Mouse (Mus musculus): ENCODE measurements around the gene Plac9a. TPM values are rescaled to one million over a fixed set of nuclear protein-coding genes. Genes with fewer than 3 reads are reported as not detected.

The Plac9a gene
- polyA plus RNA-seq, 1 experiment from 2014 or later, result 0.70 TPM

- H3K9me3 ChIP-seq (replicated peaks), result no peaks in the 10 kb centered on the region
- H3K4me1 ChIP-seq (replicated peaks), result peaks cover 20% of the 10 kb centered on the region
- DNase-seq (no peak), ATAC-seq (ENCODE audit: low read depth) (no peak)
- H3K27ac ChIP-seq, result no peak overlapping the region
- no peaks in the 10 kb centered on the region for H3K36me3 ChIP-seq
- no peak overlapping the region for H3K4me2 ChIP-seq
- H3K27me3 ChIP-seq, result 0 out of 2 replicates have a peak, but pooled peaks cover 3% of the 10 kb centered on the region
- 43% methylated on average over 9 of the region's 9 CpGs for WGBS (ENCODE audit: insufficient replicate concordance)
- no peak overlapping the region for H3K9ac ChIP-seq
- H3K4me3 ChIP-seq (replicated peaks), result no peak overlapping the region
Observed at GRCm38 (mm10) chr14:25847660-25848059, 55.2 kb downstream of the Plac9a start.

- no peaks in the 10 kb centered on the region for H3K36me3 ChIP-seq
- 69% methylated on average over 8 of the region's 8 CpGs for WGBS (ENCODE audit: insufficient replicate concordance)
- no peak overlapping the region for H3K4me3 ChIP-seq (replicated peaks)
- H3K27ac ChIP-seq, result no peak overlapping the region
- ATAC-seq (ENCODE audit: low read depth) (no peak), DNase-seq (no peak)
- H3K9ac ChIP-seq, result no peak overlapping the region
- H3K9me3 ChIP-seq (replicated peaks), result no peaks in the 10 kb centered on the region
- 0 out of 2 replicates have a peak, but pooled peaks cover 6% of the 10 kb centered on the region for H3K27me3 ChIP-seq
- peaks cover 31% of the 10 kb centered on the region for H3K4me1 ChIP-seq (replicated peaks)
- no peak overlapping the region for H3K4me2 ChIP-seq
Observed at GRCm38 (mm10) chr14:25846516-25846915, 56.4 kb downstream of the Plac9a start.

DNA sequence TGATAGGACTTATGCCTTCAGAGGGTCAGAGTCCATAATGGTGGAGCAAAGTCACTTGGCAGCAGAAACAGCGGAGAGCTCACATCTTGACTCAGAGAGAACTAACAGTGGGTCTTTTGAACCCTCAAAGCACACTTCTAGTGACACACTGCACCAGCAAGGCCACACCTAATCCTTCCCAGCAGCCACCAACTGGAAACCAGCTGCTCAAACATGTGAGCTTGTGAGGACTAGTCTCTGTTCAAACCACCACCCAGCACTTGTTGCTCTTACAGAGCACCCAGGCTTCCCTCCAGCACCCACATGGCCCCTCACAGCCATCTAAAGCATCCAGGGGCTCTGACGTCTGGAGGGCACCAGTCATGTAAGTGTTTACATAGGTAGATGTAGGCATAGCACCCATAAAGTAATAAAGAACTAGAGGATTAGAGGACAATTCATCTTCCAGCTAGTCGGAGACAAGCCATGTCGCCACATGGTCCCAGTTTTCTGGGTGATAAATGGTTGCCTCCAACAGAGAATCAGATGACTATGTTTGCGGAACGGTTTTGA is 57.0 kb downstream of the Plac9a start:
- no peak overlapping the region for H3K4me2 ChIP-seq

DNA sequence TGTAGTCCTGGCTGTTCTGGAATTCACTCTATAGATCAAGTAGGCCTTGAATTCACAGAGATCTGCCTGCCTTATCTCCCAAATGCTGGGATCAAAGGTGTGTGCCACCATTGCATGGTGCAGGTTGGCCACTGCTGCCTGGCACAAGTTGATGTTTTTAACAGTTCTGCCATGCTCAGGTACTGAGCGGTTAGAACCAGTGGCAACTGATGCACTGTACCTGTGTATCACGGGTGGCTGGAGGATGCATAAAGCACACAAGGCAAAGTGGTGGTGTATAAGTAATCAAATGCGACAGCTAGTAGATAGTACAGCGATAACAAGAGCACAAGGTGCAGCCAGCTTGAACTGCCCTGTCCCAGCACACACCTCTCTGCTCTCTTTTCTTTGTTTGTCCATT is 58.5 kb downstream of the Plac9a start:
- Histone ChIP-seq H3K4me3 (replicated peaks) (no peak overlapping the region), H3K27me3 (0 out of 2 replicates have a peak, but pooled peaks cover 6% of the 10 kb centered on the region), H3K27ac (no peak overlapping the region), H3K9ac (no peak overlapping the region), H3K4me2 (no peak overlapping the region), H3K36me3 (no peaks in the 10 kb centered on the region), H3K4me1 (replicated peaks) (peaks cover 31% of the 10 kb centered on the region), H3K9me3 (replicated peaks) (no peaks in the 10 kb centered on the region)
- no peak for DNase-seq
- ATAC-seq (ENCODE audit: low read depth), result no peak
- WGBS (ENCODE audit: insufficient replicate concordance), result 77% methylated on average over 4 of the region's 4 CpGs

More for the DNA sequence above, 57.0 kb downstream of the Plac9a start:
- Histone ChIP-seq H3K27ac (no peak overlapping the region), H3K4me3 (replicated peaks) (no peak overlapping the region), H3K36me3 (no peaks in the 10 kb centered on the region), H3K4me1 (replicated peaks) (peaks cover 31% of the 10 kb centered on the region), H3K9ac (no peak overlapping the region), H3K27me3 (0 out of 2 replicates have a peak, but pooled peaks cover 6% of the 10 kb centered on the region), H3K9me3 (replicated peaks) (no peaks in the 10 kb centered on the region)
- DNase-seq, result no peak
- WGBS (ENCODE audit: insufficient replicate concordance), result 74% methylated on average over 6 of the region's 6 CpGs
- ATAC-seq (ENCODE audit: low read depth), result no peak

- no peak overlapping the region for H3K27ac ChIP-seq
- DNase-seq (no peak), ATAC-seq (ENCODE audit: low read depth) (peak; percentile 5; the same call in 1 of the 2 replicates)
- H3K9ac ChIP-seq, result peak overlapping the region; percentile 80
- H3K27me3 ChIP-seq, result peaks cover 6% of the 10 kb centered on the region; the same call in 1 of the 2 replicates
- peak overlapping the region; percentile 95 for H3K4me2 ChIP-seq
- H3K9me3 ChIP-seq (replicated peaks), result no peaks in the 10 kb centered on the region
- H3K36me3 ChIP-seq, result no peaks in the 10 kb centered on the region
- peaks cover 24% of the 10 kb centered on the region for H3K4me1 ChIP-seq (replicated peaks)
- peak overlapping the region; percentile 73 for H3K4me3 ChIP-seq (replicated peaks)
- 3% methylated on average over 12 of the region's 12 CpGs for WGBS (ENCODE audit: insufficient replicate concordance)
Observed at GRCm38 (mm10) chr14:25842688-25843003, 60.3 kb downstream of the Plac9a start.

- Histone ChIP-seq H3K9ac (peak within 1 kb of the TSS; percentile 80), H3K4me1 (replicated peaks) (peaks cover 24% of the 10 kb centered on the region), H3K4me2 (peak within 1 kb of the TSS; percentile 95), H3K4me3 (replicated peaks) (peak within 1 kb of the TSS; percentile 73), H3K27ac (peak within 1 kb of the TSS; percentile 0; the same call in 1 of the 2 replicates), H3K36me3 (no peaks in the 10 kb centered on the region), H3K27me3 (peaks cover 6% of the 10 kb centered on the region; the same call in 1 of the 2 replicates), H3K9me3 (replicated peaks) (no peaks in the 10 kb centered on the region)
- peak; percentile 75 for DNase-seq
- ATAC-seq (ENCODE audit: low read depth), result peak; percentile 85
- under 1% methylated on average over 54 of the region's 54 CpGs for WGBS (ENCODE audit: insufficient replicate concordance)
Observed at GRCm38 (mm10) chr14:25841991-25842687, 60.8 kb downstream of the Plac9a start, which contains the start of gene Anxa11. Gene Anxa11, plus strand, starts transcription at chr14:25842156.

DNA sequence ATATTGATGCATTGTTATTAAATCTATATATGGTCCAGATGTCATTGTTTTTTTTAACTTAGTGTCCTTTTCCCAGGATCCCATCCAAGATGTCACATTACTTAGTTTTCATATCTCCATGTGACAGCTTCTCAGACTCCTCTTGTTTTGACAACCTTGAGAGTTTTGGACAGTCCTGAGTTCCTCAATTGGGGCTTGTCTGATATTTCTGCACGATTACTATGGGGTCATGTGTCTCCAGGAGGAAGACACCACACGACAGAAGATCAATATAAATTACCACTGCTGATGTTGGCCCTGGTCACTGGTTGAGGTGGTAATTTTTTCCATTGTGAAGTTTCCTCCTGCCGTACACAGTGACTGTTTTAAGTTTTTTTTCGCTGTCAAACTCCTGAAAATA is 61.3 kb downstream of the Plac9a start:
- peaks cover 6% of the 10 kb centered on the region; the same call in 1 of the 2 replicates for H3K27me3 ChIP-seq
- H3K4me1 ChIP-seq (replicated peaks), result peaks cover 20% of the 10 kb centered on the region
- H3K9me3 ChIP-seq (replicated peaks), result no peaks in the 10 kb centered on the region
- no peak overlapping the region for H3K9ac ChIP-seq
- H3K4me2 ChIP-seq, result peak overlapping the region; percentile 95
- WGBS (ENCODE audit: insufficient replicate concordance), result 0% methylated on average over 4 of the region's 4 CpGs
- peak overlapping the region; percentile 73 for H3K4me3 ChIP-seq (replicated peaks)
- no peaks in the 10 kb centered on the region for H3K36me3 ChIP-seq
- no peak overlapping the region for H3K27ac ChIP-seq
- ATAC-seq (ENCODE audit: low read depth), result peak; percentile 39; the same call in 1 of the 2 replicates
- DNase-seq, result no peak

- H3K27ac ChIP-seq, result no peak overlapping the region
- H3K9ac ChIP-seq, result no peak overlapping the region
- peaks cover 20% of the 10 kb centered on the region for H3K4me1 ChIP-seq (replicated peaks)
- DNase-seq, result no peak
- no peaks in the 10 kb centered on the region for H3K36me3 ChIP-seq
- no peak overlapping the region for H3K4me2 ChIP-seq
- 52% methylated on average over 7 of the region's 7 CpGs for WGBS (ENCODE audit: insufficient replicate concordance)
- no peaks in the 10 kb centered on the region for H3K9me3 ChIP-seq (replicated peaks)
- H3K4me3 ChIP-seq (replicated peaks), result no peak overlapping the region
- no peak for ATAC-seq (ENCODE audit: low read depth)
- peaks cover 6% of the 10 kb centered on the region; the same call in 1 of the 2 replicates for H3K27me3 ChIP-seq
Observed at GRCm38 (mm10) chr14:25840961-25841360, 61.9 kb downstream of the Plac9a start.

GRCm38 (mm10) chr14:25839791-25840190 is 63.1 kb downstream of the Plac9a start:
- no peak for DNase-seq

GRCm38 (mm10) chr14:25838411-25838810 is 64.5 kb downstream of the Plac9a start:
- Histone ChIP-seq H3K9me3 (replicated peaks) (no peaks in the 10 kb centered on the region), H3K36me3 (no peaks in the 10 kb centered on the region), H3K4me2 (no peak overlapping the region), H3K27me3 (peaks cover 6% of the 10 kb centered on the region; the same call in 1 of the 2 replicates), H3K4me1 (replicated peaks) (peaks cover 19% of the 10 kb centered on the region), H3K9ac (no peak overlapping the region), H3K27ac (no peak overlapping the region), H3K4me3 (replicated peaks) (no peak overlapping the region)
- 67% methylated on average over 8 of the region's 8 CpGs for WGBS (ENCODE audit: insufficient replicate concordance)
- ATAC-seq (ENCODE audit: low read depth) (no peak), DNase-seq (no peak)

More at GRCm38 (mm10) chr14:25839791-25840190, 63.1 kb downstream of the Plac9a start:
- Histone ChIP-seq H3K9ac (no peak overlapping the region), H3K4me1 (replicated peaks) (peaks cover 20% of the 10 kb centered on the region), H3K4me3 (replicated peaks) (no peak overlapping the region), H3K36me3 (no peaks in the 10 kb centered on the region), H3K27ac (no peak overlapping the region), H3K27me3 (peaks cover 6% of the 10 kb centered on the region; the same call in 1 of the 2 replicates), H3K4me2 (no peak overlapping the region), H3K9me3 (replicated peaks) (no peaks in the 10 kb centered on the region)
- 41% methylated on average over 7 of the region's 7 CpGs for WGBS (ENCODE audit: insufficient replicate concordance)
- no peak for ATAC-seq (ENCODE audit: low read depth)

Measured in liver, embryonic 13.5 days (tissue).